Mouse (Mus musculus) MN1 (cell line): ENCODE data around the gene Wbp4.
A peak's percentile ranks its signal among the peaks of the same experiment; 100 is the strongest.
"Not testable (repeated sequence)": the region's sequence is repeated elsewhere in the genome, so short reads cannot be mapped to it uniquely, and the experiment has no call there.

ENCODE experiments used
- DNase-seq: peaks from one replicate; pipeline ENCODE4 v3.0.0-alpha.2; 2016; ENCODE audit warnings: low spot score

The Wbp4 gene

DNA sequence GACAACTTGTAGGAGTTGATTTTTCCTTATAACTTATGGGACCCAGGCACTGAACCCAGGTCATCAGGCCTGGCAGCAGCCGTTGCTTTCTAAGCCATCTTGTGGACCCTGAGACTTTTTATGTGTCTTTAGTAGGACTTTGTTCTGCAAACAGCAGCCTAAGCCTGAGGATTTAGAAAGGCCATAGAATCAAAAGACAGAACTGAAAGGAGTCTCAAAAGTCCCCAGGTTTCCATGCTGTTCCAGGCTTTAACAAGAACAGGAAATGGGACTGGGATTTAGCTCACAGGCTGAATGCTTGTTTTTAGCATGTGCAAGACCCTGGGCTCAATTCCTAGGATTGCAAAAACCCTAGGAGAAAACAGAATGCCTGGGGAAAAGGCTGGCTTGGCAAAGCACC, 26.5 kb upstream of the Wbp4 start:
- DNase-seq: no peak

- no peak for DNase-seq
These were observed 24.9 kb upstream of the Wbp4 start for GRCm38 (mm10) chr14:79506207-79506606.

- DNase-seq: no peak
These were observed 23.1 kb upstream of the Wbp4 start for GRCm38 (mm10) chr14:79504246-79505006.

GRCm38 (mm10) chr14:79503371-79504075, 22.2 kb upstream of the Wbp4 start:
- DNase-seq: peak; percentile 62

DNA sequence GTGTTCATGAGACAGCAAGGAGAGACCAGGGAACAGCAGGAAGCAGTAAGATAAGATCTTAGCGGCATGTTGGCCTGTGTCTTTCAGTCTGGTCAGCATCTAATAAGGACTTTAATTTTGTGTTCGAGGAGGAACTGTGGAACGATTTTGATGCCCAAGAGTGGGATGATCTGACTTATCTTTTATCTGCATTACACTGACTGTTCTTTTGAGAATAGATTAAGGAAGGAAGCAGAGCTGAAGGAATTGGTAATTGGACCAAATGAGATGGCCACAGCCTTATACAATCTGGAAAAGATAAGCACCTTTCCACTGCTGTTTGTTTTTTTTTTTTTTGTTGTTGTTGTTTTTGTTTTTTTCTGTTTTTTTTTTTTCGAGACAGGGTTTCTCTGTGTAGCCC, 19.4 kb upstream of the Wbp4 start:
- DNase-seq: peak; percentile 60

DNA sequence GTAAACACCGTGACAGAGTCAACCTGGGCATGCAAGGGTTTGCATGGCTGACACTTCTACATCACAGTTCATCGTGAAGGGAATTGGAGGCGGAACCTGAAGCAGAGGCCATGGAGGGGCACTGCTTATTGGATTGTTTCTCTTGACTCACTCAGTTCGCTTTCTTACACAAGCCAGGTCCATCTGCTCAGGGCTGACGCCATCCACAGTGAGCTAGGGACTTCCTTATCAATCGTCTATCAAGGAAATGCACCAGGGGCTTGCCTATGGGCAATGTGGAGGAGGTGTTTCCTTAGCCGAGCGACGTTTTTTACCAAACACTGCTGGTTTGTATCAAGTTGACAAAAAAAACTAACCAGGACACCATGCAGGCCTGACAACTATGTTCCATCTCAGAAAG, 18.0 kb upstream of the Wbp4 start:
- peak; percentile 66 for DNase-seq

GRCm38 (mm10) chr14:79494349-79494748, 13.0 kb upstream of the Wbp4 start:
- no peak for DNase-seq

GRCm38 (mm10) chr14:79490246-79490645, 8.9 kb upstream of the Wbp4 start:
- no peak for DNase-seq

GRCm38 (mm10) chr14:79489150-79489549, 7.8 kb upstream of the Wbp4 start:
- DNase-seq: no peak

DNA sequence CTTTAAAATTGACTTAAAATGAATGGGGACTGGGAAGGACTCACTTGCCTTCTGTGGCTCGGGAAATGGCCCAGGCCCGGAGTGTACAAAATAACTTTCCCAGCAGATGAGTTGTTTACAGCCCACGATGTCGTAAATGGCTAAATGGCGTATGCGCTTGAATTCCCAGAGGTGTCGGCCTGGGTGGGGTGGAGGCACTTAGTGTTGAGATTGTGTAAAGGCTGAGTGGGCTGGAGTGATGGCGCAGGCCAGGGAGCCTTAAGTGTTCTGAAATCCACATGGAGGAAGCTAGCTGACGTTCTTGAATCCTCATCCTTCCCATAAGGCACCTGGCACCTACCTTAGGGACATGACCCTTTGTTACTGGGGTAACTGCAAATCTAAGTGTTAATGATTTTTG, 7.2 kb upstream of the Wbp4 start:
- no peak for DNase-seq

DNA sequence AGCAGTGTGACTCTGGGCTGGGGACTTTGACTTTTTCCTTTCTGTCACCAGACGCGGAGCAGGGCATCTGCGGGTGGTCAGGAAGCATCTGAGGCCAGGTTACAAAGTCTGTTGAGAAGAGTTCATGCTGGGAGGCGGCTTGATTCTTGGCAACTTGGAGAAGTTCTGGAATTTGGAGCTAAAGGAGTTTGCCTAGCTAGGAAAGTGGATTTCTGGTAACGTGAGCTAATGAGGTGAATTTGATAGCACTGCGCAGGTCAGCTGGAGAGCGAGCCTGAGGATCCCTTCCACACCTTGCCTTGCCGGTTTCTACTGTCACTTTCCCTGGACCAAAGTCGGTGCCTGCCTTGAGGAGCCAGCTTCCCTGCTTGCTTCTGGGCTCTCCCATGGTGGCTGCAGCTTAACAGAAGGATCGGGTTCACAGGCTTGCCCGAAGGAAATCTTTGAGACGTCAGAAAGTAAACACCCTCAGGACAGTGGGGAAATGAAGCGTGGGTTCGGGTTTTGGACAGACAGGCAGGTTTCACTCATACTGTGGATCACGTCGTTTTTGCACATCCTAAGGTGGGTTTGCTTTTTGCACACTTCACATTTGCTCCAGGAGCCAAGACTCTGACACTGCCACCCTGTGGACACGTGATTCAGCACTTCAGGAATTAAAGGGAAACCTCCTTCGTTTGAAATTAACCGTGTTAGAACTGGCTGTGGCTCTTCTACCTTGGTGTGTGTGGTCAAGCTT, 5.8 kb upstream of the Wbp4 start:
- peak; percentile 28 for DNase-seq

GRCm38 (mm10) chr14:79486617-79486992, 5.3 kb upstream of the Wbp4 start:
- DNase-seq: no peak

DNA sequence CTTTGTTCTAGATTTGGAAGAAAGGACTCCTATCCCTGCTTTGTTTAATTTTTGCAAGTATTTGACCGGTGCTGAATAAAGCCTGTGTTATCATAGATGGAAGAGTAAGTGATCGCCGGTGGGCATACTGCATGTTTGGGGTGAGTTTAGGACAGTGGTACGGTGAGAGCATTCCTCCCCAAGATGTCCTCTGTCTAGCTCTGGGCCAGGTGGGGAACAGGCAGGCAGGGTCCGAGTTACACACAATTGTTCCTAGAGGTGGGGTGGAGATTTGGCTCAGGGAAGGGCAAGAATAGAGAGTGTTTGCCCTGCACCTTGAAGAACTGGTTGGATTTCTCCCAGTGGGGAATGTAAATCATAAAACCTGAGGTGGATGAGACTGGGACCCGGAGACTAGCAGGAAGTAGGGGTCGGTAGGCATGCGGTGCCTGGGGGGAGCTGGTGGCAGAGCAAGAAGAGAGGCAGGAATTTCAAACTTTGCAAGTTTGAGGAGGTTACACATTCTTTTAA, 2.3 kb upstream of the Wbp4 start:
- DNase-seq: no peak

DNA sequence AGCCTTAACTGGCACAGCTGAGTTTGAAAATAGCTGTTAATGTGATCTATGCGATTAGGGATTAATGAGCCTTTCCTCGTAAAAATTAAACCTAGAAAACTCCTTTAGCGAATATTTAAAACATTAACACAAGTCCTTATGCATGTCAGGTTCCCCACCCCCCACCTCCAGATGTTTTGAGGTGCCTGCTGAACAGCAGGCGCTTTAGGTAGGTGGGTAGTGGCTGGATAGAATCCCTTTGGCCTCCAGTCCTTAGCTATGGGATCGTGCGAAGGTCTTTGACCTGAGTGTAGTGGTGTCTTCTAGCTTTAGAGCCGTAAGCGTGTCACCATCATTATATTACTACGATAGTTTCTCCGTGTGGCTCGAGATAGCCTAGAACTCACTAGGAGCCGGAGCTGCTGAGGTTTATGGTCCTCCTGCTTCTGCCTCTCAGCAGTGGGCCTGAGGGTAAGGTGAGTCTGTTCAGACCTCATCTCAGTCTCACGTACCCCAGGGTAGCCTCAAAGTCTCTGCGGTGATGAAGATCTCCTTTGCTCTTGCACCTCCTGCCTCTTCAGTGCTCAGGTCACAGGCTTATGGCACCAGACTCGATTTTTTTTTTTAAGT, 1.5 kb upstream of the Wbp4 start:
- DNase-seq: peak; percentile 16

- peak; percentile 79 for DNase-seq
These were observed 936 bp upstream of the Wbp4 start for GRCm38 (mm10) chr14:79482251-79482661.

- peak; percentile 90 for DNase-seq
These were observed 539 bp downstream of the Wbp4 start, which contains the start of gene Elf1 for GRCm38 (mm10) chr14:79480624-79481338. Elf1 (plus strand) TSS chr14:79481194.

GRCm38 (mm10) chr14:79473384-79473783, 7.9 kb downstream of the Wbp4 start:
- DNase-seq: no peak

DNA sequence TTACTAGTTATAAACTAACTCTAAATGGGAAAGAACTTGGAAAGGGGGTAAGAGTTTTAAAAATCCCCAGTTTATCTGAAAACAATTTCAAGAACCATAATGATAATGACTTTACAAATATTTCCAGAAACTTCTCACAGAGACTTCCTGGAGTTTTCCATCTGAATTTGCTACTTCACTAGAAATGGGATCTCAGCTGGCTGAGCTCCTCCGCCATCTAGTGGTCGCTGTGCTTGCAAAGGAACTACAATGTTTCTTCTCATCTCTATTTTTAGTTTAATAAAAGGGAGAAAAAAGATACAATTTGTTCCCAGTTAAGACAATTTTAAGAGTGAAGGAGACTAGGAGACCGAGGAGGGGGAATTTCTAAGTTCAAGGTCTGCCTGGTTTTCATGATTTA, 13.7 kb downstream of the Wbp4 start:
- DNase-seq: peak; percentile 47

GRCm38 (mm10) chr14:79465623-79466022, 15.7 kb downstream of the Wbp4 start:
- DNase-seq: no peak

- no peak for DNase-seq
These were observed 20.3 kb downstream of the Wbp4 start for GRCm38 (mm10) chr14:79460988-79461387.

GRCm38 (mm10) chr14:79460401-79460800, 20.9 kb downstream of the Wbp4 start:
- DNase-seq: no peak

DNA sequence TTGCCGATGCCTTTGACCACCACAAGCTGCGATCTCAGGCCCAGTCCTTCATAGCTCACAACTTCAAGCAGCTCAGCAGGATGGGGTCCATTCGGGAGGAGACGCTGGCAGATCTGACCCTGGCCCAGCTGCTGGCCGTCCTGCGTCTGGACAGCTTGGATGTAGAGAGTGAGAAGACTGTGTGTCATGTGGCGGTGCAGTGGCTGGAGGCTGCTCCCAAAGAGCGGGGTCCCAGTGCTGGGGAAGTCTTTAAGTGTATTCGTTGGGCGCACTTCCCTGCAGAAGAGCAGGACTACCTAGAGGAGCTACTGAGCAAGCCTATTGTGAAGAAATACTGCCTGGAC, 28.8 kb downstream of the Wbp4 start:
- not testable (repeated sequence) for DNase-seq
